Mouse (Mus musculus): ENCODE data around the gene Msmp. TPM values are rescaled to one million over a fixed set of nuclear protein-coding genes. Genes with fewer than 3 reads are reported as not detected.

Gene Msmp
- polyA plus RNA-seq, 1 experiment, result 0.23 TPM

DNA sequence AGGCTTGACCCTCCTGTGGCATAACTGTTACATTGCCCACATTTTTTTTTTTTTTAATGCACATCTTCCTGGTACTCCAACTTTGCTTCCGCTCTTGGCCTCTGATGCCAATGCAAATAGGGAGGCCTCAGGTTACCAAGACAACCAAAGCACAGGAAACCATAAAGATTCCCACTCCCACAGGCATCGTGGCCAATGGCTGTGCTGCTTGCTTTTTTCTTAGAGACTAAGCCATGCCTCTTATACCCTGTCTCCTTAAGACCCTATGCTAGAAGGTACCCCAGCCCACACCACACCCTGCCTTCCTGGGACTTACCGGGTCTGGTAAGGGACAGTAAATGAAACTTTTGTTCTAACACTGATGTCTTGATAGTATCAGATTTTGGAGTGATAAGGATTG lies 9.2 kb upstream of the Msmp start:
- Histone ChIP-seq H3K27ac (ENCODE audit: insufficient read depth, low read length) (no peak overlapping the region), H3K4me1 (ENCODE audit: control insufficient read depth, insufficient read depth, insufficient read length) (no peaks in the 10 kb centered on the region; the same call in 1 of the 2 replicates), H3K4me3 (ENCODE audit: extremely low read depth, insufficient read depth, insufficient read length) (no peak overlapping the region), H3K27me3 (ENCODE audit: control insufficient read depth, insufficient read depth, low read length) (no peaks in the 10 kb centered on the region), H3K36me3 (ENCODE audit: control insufficient read depth, insufficient read depth, low read length) (no peaks in the 10 kb centered on the region)
- TF ChIP-seq CTCF (IDR thresholded peaks at IDR 0.05; ENCODE audit: extremely low read depth, insufficient read depth, insufficient read length, insufficient replicate concordance) (no peak), POLR2A (IDR thresholded peaks at IDR 0.05; ENCODE audit: low read depth, low read length) (no peak)
- no peak for DNase-seq (ENCODE audit: low read depth in 1 of 2, low spot score in 2 of 2)
- 28% methylated on average over 3 of the region's 3 CpGs for WGBS

DNA sequence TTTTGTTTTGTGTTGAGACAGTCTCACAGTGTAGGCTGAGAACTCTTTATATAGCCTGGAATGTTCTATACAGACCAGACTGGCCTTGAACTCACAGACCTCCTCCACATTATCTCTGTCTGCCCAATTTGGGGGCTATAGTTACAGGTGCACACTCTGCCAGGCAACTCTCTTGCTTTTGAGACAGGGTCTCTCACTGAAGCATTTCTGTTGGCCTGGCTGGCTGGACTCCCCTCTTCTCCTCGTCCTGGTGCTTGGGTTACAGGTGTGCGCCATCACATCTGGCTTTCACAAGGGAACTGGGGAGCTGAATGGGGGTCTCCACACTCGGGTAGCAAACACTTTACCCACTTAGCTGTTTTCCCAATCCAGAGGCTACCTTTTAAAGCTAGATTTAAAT lies 7.7 kb upstream of the Msmp start:
- Histone ChIP-seq H3K36me3 (ENCODE audit: control insufficient read depth, insufficient read depth, low read length) (no peaks in the 10 kb centered on the region), H3K27ac (ENCODE audit: insufficient read depth, low read length) (no peak overlapping the region), H3K4me1 (ENCODE audit: control insufficient read depth, insufficient read depth, insufficient read length) (no peaks in the 10 kb centered on the region; the same call in 1 of the 2 replicates), H3K27me3 (ENCODE audit: control insufficient read depth, insufficient read depth, low read length) (no peaks in the 10 kb centered on the region), H3K4me3 (ENCODE audit: extremely low read depth, insufficient read depth, insufficient read length) (no peak overlapping the region)
- TF ChIP-seq CTCF (IDR thresholded peaks at IDR 0.05; ENCODE audit: extremely low read depth, insufficient read depth, insufficient read length, insufficient replicate concordance) (no peak), POLR2A (IDR thresholded peaks at IDR 0.05; ENCODE audit: low read depth, low read length) (no peak)
- DNase-seq (ENCODE audit: low read depth in 1 of 2, low spot score in 2 of 2), result no peak
- 74% methylated on average over 3 of the region's 3 CpGs for WGBS

DNA sequence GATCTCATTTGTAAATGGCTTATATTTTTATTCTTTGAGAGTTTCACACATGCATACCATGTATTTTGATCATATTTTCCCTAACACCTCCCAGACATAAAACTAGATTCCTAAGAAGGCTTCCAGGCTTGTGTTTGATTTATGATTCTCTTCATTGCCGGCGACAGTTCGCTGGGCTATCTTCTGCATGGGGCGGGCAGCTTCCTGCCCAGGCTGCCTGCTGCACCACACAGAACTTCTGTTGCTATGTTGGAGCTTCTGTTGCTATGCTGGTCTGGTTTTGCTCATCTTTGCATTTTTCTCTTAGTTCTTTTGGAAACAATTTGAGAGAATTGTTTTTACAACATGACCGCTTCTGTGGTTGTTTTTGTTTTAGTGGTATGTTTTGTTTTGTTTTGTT lies 7.2 kb upstream of the Msmp start:
- H3K4me3 ChIP-seq (ENCODE audit: extremely low read depth, insufficient read depth, insufficient read length), result no peak overlapping the region
- 27% methylated on average over 5 of the region's 5 CpGs for WGBS
- H3K27me3 ChIP-seq (ENCODE audit: control insufficient read depth, insufficient read depth, low read length), result no peaks in the 10 kb centered on the region
- TF ChIP-seq CTCF (IDR thresholded peaks at IDR 0.05; ENCODE audit: extremely low read depth, insufficient read depth, insufficient read length, insufficient replicate concordance) (no peak), POLR2A (IDR thresholded peaks at IDR 0.05; ENCODE audit: low read depth, low read length) (no peak)
- no peak for DNase-seq (ENCODE audit: low read depth in 1 of 2, low spot score in 2 of 2)
- H3K4me1 ChIP-seq (ENCODE audit: control insufficient read depth, insufficient read depth, insufficient read length), result no peaks in the 10 kb centered on the region; the same call in 1 of the 2 replicates
- H3K27ac ChIP-seq (ENCODE audit: insufficient read depth, low read length), result no peak overlapping the region
- H3K36me3 ChIP-seq (ENCODE audit: control insufficient read depth, insufficient read depth, low read length), result no peaks in the 10 kb centered on the region

- peaks cover 14% of the 10 kb centered on the region for H3K36me3 ChIP-seq (ENCODE audit: control insufficient read depth, insufficient read depth, low read length)
- no peaks in the 10 kb centered on the region for H3K27me3 ChIP-seq (ENCODE audit: control insufficient read depth, insufficient read depth, low read length)
- TF ChIP-seq CTCF (IDR thresholded peaks at IDR 0.05; ENCODE audit: extremely low read depth, insufficient read depth, insufficient read length, insufficient replicate concordance) (no peak), POLR2A (IDR thresholded peaks at IDR 0.05; ENCODE audit: low read depth, low read length) (no peak)
- H3K4me3 ChIP-seq (ENCODE audit: extremely low read depth, insufficient read depth, insufficient read length), result no peak overlapping the region
- 48% methylated on average over 7 of the region's 7 CpGs for WGBS
- H3K27ac ChIP-seq (ENCODE audit: insufficient read depth, low read length), result no peak overlapping the region
- H3K4me1 ChIP-seq (ENCODE audit: control insufficient read depth, insufficient read depth, insufficient read length), result no peaks in the 10 kb centered on the region; the same call in 1 of the 2 replicates
- no peak for DNase-seq (ENCODE audit: low read depth in 1 of 2, low spot score in 2 of 2)
Observed at GRCm38 (mm10) chr4:43587681-43588080, 3.4 kb upstream of the Msmp start.

DNA sequence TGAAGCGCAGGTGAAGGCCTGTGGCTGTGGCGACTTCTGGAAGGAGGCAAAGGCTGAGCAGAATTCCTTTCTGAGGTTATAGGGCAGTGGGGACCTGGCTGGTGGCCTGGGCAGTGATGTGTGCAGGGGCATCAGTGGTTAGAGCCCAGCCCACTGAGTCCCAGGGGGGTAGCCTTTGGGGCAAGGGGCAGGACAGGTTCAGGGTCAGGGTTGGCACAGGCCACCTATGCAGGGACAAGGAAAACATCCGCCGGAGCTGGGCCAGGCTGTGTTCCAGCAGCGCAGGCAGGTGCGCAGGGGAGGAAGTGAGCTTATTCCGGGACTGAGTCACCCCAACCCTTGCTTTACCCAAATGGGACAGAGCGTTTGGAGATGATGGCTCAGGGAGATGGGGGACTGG lies 2.1 kb upstream of the Msmp start:
- H3K4me3 ChIP-seq (ENCODE audit: extremely low read depth, insufficient read depth, insufficient read length), result no peak overlapping the region
- 37% methylated on average over 8 of the region's 8 CpGs for WGBS
- no peaks in the 10 kb centered on the region for H3K27me3 ChIP-seq (ENCODE audit: control insufficient read depth, insufficient read depth, low read length)
- no peaks in the 10 kb centered on the region for H3K4me1 ChIP-seq (ENCODE audit: control insufficient read depth, insufficient read depth, insufficient read length)
- peaks cover 20% of the 10 kb centered on the region for H3K36me3 ChIP-seq (ENCODE audit: control insufficient read depth, insufficient read depth, low read length)
- no peak for DNase-seq (ENCODE audit: low read depth in 1 of 2, low spot score in 2 of 2)
- TF ChIP-seq POLR2A (IDR thresholded peaks at IDR 0.05; ENCODE audit: low read depth, low read length) (no peak), CTCF (IDR thresholded peaks at IDR 0.05; ENCODE audit: extremely low read depth, insufficient read depth, insufficient read length, insufficient replicate concordance) (no peak)
- no peak overlapping the region for H3K27ac ChIP-seq (ENCODE audit: insufficient read depth, low read length)

GRCm38 (mm10) chr4:43585682-43586081 lies 1.4 kb upstream of the Msmp start:
- DNase-seq (ENCODE audit: low read depth in 1 of 2, low spot score in 2 of 2), result no peak
- no peaks in the 10 kb centered on the region for H3K4me1 ChIP-seq (ENCODE audit: control insufficient read depth, insufficient read depth, insufficient read length)
- H3K36me3 ChIP-seq (ENCODE audit: control insufficient read depth, insufficient read depth, low read length), result peaks cover 25% of the 10 kb centered on the region
- H3K27me3 ChIP-seq (ENCODE audit: control insufficient read depth, insufficient read depth, low read length), result no peaks in the 10 kb centered on the region
- no peak overlapping the region for H3K27ac ChIP-seq (ENCODE audit: insufficient read depth, low read length)
- no peak overlapping the region for H3K4me3 ChIP-seq (ENCODE audit: extremely low read depth, insufficient read depth, insufficient read length)
- TF ChIP-seq CTCF (IDR thresholded peaks at IDR 0.05; ENCODE audit: extremely low read depth, insufficient read depth, insufficient read length, insufficient replicate concordance) (no peak), POLR2A (IDR thresholded peaks at IDR 0.05; ENCODE audit: low read depth, low read length) (no peak)
- 85% methylated on average over 10 of the region's 10 CpGs for WGBS

DNA sequence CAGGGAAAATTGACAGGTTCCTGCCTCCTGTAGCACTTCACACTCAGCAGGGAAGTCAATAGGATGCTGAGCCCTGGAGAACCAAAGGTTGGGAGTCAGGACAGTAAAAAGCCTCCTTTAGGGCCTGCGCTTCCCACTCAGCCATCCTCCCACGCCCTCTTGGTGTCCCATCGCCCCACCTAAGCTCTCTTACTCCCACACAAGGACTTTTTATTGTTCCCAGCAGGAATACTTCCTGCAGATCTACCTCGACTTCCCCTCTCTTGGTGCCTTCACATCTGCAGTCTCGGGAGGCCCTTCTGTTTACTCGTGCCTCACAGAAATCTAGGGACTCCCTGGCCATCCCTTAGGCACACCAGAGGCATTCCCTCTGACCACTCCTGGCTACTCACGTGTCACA lies 873 bp downstream of the Msmp start:
- no peak for DNase-seq (ENCODE audit: low read depth in 1 of 2, low spot score in 2 of 2)
- no peak for TF ChIP-seq POLR2A (IDR thresholded peaks at IDR 0.05; ENCODE audit: low read depth, low read length)
- TF ChIP-seq CTCF (IDR thresholded peaks at IDR 0.05; ENCODE audit: extremely low read depth, insufficient read depth, insufficient read length, insufficient replicate concordance), result no peak
- WGBS, result 72% methylated on average over 7 of the region's 7 CpGs
- Histone ChIP-seq H3K4me3 (ENCODE audit: extremely low read depth, insufficient read depth, insufficient read length) (no peak overlapping the region), H3K27me3 (ENCODE audit: control insufficient read depth, insufficient read depth, low read length) (no peaks in the 10 kb centered on the region), H3K36me3 (ENCODE audit: control insufficient read depth, insufficient read depth, low read length) (peaks cover 25% of the 10 kb centered on the region), H3K27ac (ENCODE audit: insufficient read depth, low read length) (no peak overlapping the region), H3K4me1 (ENCODE audit: control insufficient read depth, insufficient read depth, insufficient read length) (peaks cover 2% of the 10 kb centered on the region; the same call in 1 of the 2 replicates)
